Mouse (Mus musculus) natural killer cell, adult 2 months (primary cell): ENCODE measurements around the gene Tardbp.
A peak's percentile ranks its signal among the peaks of the same experiment; 100 is the strongest.

Experiments
- DNase-seq, 2 experiments: peaks; one replicate each; pipeline ENCODE4 v3.0.0; 2022; ENCODE audit warnings: low spot score in 2 of 2

The Tardbp gene

DNA sequence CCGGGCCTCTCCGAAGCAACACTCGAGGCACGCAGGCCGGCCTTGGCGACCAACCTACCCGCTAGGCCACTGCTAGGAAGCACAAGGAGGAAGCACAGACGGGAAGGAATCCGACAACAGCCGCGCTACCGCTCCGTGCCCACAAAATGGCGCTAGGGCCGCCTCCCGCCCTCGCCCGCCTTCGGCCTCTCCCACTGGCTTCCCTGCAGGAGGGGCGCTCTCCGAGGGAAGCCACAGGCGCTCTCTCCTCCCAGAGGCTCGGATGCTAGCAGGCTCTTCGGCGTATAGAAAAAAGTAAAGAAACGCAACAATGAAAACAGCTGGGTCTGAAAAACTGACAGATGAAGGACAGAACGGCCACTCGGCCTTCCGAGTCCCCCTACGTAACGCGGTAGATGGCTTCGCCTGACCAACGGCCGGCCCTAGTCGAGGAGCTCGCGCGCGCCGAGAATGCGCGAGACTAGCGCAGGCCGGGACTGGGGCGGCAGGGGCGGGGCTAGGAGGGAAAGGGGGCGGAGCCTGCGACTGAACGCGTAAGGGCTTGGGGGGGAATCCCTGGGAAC, at the start of gene Tardbp:
Tardbp (minus strand) TSS at position 397 of the 563 bp plus-strand sequence.
- DNase-seq = peak; percentile 96 to 97

DNA sequence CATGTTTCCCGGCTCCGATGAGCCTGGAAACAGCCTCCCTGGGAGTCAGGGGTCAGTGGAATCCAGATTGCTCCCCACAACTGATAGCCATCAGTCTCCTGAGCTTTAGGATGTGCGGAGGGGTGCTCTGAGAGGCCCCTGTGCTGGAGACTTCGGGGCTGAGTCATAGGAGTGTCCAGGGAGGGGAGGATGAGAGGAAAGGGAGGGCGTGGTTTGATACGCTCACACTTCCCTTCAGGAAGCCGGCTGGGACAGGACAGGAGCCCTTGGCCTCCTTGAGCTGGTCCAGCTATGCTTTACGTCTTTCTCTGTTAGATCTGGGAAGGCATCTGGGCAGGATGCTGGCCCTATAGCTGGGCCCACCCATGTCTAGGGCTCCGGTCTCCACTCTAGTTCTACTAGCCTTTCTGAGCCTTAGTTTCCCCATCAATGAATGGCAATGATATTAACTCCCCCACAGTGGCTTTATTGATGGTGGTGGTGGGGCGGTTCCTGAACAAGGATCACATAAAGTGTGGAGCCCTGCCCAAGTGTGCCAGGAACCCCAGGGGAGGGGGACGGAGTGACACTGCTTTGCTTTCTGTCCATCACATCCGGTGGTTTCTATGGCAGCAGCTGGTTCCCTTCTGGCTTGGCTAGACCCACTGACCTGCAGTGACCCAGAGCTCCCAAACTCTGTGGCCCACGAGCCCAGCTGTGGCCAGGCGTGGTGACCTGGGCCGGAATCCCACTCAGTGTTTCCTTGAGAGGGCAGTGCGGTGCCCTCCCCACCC, 49.6 kb upstream of the Tardbp start:
- DNase-seq = no peak

DNA sequence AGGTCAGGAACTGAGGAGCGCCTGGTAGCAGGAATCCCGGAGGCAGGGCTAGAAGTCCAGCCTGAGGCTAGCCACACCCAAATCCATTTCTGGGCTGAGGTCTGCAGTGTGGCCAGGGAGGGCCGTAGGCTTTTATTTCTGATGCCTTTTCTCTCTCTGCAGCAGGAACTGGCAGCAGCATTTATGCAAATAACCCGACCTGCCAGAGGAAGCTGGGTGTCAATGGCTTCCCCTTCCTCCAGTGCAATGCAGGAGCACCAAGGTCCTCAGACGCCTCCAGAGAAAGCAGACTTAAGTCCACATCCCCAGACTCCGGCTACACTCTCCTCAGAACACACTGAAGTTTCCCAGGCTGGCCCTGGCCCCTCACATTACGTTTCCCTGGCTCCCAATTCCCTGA, 48.2 kb upstream of the Tardbp start:
- DNase-seq = peak in 1 of 2 experiments; percentile 21

DNA sequence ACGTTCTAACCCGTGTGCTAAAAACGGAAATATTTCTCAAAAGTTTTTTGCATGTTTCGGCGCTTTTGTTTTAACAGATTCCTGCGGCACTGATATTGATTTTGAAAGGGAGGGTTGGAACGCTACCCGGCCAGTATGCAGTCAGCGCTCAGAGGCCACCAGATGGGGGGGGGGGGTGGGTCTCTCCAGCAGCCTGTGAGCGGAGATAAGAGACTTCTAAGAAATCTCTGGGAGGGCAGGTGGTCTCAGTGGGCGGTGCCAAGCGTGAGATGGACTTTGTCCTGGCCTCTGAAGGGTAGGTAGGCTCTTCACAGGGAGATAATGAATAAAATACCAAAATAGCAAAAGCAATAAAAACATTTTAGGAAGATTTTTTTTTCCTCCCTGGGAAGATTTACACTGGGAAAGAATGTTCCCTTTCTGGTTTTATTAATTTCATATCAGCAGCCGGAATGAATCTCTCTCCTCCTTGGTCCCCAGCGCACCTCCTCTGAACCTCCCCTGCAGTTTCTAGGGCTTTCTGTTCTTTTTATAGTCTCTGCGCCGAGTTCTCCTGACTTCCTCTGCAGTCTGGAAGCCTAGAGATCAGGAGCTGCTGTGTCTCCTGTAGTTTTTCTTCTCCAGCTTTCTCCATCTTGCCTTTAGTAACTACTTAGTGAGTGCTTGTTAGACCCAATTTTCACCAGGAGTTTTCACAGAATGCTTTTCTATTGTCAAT, 44.6 kb upstream of the Tardbp start:
- DNase-seq = no peak

DNA sequence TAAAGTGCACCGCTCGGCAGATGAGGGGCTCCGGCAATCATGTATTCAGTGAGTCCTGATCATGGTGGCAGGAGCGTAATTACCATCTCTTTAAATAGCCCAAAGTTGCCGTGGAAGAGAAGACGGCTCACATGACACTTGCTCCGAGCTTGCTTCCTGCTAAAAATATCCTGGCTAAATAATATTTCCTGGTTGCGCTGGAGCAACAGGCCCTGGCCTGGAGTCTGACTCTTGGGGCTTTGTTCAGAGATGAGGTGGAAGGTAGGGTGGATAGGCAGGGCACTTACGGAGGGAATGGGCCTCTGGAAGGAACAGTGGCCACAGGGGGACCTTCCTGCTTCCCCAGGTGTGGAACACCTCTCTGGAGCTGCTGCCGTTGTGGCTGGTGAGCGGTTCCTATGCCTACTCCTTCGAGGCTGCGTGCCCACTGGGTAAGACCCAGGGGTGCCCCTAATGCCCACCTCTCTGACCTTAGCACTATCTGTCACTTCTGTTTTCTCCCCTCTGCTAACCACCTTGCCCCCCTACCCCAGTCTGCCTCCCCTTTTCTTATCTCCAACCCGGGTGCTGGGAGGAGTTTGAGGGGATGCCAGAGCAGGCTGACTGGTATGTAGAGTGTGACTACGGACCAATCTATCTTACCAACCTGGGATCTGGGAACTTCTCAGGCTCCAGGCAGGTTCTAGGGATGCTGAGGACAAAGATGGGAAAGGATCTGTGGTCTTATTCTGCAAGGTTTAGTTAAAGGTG, 40.4 kb upstream of the Tardbp start:
- no peak for DNase-seq

DNA sequence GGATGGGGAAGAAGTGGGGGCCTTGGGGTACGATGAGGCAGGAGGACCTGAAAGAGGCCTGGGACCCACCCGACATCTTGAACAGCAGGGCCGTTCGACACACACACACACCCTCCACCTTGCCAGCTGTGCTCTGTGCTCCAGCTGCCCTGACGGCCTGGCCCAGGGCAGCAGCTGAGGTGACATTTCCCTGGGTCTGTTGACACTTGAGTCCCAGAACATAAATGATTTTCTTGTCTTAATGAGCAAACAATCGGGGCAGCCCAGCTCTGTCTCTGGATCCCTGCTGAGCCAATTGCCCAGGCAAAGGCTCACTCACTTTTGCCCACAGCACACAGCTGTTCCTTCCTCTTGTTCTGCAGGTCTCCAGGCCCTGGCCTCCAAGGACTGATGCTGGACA, 37.2 kb upstream of the Tardbp start:
- DNase-seq = no peak

DNA sequence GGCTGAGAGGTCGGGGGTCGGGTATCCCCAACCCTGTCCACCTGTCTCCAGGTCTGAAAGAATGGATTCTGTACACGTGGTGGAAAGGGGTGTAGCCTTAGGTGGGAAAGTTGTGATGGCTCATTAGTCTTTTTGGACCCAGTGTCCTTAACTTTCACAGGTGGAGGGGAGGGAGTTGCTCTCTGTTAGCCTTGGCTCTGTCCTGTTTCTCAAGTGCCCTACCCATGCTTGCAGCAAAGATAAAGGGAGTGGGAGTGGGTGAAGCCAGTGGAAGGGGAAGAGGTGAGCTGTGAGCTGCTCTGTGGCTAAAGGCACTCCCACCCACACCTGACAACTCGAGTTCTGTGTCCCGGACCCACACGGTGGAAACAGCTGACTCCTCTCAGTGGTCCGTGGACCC, 36.5 kb upstream of the Tardbp start:
- no peak for DNase-seq

DNA sequence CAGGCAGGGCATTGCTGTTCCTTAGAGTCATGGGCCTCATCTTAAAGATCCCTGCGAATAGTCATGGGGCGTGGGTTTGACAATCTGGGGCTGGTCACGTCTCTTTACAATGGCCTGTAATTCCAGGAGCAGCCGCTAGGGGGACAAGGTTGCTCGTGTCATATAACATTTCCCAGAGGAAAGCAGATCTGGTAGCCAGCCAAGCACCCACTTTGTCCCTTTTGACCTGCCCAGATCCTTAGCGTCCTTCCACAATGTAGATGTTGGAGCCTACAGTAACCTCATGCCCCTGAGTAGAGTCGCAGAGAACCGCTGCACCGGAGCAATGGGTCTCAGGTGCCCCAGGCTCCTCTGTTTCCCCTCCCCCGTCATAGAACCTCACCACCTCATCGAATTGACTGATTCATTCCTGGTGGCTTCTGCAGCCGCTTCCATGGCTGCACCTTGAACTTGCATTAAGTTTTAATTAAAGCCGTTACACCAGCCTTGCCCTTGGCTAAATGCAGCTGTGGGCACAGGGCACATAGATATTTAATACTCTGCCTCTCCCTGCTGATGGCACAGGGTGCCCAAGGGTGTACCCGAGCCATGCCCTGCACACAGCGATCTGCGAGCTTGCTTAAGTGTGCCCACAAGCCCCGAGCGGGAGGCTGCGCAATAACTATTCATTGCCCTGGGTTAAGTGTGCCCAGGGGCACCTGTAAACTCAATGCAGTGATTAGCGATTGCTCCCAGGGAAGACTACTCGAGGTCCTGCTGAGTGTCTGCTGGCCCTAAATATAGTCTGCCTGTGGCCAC, 35.5 kb upstream of the Tardbp start:
- peak; percentile 38 to 54 for DNase-seq

DNA sequence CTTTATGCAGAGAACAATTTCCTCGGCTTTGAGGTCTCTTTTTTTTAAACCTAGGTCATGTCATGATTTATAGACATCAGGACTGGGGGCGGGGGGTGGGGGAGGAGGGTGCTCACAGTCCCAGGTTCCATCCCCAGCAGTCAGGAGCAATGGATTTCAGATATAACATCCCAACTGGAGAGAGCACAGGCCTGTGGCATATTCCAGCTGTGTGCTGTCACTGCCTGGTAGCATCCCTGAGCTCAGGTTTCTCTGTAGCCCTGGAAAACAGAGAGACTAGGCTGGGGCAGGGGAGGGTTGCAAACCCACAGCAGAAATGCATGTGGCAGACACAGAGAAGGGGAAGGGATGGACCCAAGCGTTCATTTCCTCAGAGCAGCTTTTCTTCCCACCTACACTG, 33.4 kb upstream of the Tardbp start:
- DNase-seq = no peak

DNA sequence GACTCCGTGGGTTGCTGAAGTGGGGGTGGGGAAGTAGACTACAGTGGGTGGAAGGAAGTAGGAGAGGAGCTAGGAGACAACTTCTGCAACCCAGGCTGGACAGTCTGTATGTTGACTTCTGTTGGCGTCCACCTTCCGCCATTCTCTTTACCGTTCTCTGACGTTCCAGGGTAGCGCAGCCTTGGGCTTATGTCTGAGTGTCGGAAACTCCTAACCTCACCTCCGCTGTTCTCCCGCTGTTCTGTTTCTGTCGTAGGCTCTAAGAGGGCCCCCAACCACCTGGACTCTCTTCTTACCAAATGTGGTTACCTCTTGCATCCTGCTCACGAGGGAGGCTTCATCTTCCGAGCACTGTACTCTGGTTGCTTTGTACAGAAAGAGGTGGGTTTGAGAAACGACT, 31.0 kb upstream of the Tardbp start:
- DNase-seq = no peak

DNA sequence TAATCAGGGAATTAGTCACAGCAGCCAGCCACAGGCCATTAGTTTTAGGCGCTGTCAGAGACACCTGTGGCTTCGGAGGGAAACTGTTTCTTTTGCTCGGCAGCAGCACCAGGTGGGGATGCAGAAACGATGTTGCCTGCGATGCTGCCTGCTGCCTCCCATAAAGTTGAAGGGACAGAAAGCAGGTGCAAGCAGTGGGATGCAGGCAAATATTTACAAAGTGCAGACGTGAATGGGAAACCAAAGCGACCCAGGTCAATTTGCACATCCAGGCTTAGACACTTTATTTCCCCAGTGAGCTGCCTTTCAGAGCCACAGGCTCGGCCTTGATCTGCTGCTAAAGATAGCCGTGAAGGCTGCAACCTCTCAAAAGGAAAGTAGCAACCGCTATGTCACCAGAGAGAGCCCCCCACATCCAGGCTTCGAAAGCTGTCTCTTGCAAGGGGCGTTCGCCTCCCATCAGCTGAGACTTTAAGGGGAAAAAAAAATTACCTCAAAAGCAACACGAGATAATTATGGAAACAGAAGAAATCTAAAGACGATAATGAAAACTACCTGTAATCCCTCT, 30.0 kb upstream of the Tardbp start:
- DNase-seq = no peak

DNA sequence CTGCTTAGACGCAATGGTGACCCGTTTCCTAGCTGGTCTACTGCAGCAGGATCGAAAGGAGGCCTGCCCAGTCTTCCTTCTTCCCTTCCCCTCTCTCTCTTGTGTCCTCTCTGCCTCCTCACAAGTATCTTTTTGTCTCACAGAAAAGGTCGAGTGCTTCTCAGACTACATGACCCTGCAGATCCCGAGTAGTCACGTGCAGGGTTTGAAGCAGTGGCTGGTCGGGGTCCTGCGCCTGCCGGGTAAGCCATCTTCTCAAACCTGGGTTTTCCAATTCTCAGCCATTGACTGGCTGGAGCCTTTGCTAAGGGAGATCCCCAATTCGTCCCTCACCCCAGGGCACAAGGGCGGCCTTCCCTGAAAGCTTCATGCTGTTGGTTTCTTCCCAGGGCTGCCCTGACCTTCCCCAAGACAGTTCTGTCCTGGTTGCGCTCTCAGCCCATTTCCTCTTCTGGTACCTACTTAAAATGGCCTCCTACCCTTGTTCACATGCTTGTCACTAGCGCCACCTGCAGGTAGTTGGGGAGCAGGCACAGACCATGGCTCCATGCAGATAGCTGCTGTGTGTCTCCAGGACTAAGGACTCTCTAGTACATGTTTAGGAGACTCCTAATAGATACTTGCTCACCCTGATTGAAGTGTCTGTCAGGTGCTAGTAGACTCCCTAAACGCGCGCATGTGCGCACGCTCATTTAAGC, 28.0 kb upstream of the Tardbp start:
- peak; percentile 16 to 29 for DNase-seq

DNA sequence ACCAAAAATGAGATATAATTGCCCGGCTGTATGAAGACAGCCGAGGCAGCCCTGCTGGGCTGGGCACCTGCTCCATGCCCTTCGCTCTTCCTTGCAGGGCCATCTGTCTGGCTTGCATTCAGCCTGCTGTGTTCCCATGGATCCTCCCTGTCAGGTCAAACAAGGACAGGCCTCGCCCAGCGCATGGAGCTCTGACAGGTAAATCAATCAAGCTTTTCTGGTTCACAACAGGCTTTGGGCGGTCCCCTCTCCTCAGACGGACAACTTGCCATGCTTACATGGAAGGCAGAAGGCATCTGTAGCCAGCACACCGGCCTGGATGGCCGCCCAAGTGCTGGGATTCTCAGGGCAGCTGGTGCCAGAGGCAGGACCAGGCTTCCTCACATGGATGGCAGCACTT, 24.2 kb upstream of the Tardbp start:
- DNase-seq = no peak

DNA sequence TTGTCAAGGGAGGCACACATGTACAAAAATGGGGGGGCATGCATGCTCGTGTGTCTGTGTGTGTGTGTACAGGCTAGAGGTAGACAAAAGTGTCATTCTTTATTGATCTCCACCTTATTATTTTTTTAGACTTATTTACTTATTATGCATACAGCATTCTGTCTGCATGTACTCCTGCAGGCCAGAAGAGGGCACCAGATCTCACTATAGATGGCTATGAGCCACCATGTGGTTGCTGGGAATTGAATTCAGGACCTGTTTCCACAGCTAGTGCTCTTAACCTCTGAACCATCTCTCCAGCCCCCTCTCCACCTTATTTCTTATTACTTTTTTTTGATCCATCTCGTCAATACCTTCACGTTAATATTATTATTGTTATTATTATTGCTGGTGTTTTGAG, 22.5 kb upstream of the Tardbp start:
- DNase-seq = no peak

DNA sequence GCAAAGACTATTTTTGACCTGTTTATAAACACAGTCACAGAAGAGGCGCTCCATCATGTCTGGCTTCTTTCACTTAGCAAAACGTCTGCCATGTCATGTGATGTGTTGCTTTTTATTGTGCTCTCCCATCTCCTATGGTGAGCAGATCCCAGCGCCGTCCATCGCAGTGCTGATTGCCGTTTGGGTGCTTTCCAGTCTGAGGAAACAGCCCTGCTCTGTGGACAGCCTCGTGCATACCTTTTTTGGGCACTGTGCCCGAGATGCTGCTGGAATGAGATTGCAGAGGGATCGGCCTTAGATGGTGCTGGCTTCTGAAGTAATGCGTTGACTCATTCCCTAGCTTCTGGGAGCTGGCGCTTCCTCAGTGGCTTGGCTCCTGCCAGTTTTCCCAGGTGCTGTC, 19.8 kb upstream of the Tardbp start:
- DNase-seq = no peak

DNA sequence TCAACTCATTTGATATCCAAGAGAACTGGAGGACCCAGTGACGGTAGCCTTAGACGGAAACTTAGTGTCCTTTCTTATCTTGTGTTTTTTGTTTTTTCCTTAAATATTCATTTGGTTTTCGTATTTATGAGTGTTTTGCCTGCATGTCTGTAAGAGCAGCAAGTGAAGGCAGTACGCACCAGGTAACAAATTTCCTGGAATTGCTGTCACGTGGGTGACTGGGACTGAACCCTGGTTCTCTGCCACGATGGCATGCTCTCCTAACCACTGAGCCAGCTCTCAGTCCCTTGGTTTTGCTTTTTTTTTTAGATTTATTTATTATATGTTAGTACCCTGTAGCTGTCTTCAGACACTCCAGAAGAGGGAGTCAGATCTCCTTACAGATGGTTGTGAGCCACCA, 18.1 kb upstream of the Tardbp start:
- no peak for DNase-seq

DNA sequence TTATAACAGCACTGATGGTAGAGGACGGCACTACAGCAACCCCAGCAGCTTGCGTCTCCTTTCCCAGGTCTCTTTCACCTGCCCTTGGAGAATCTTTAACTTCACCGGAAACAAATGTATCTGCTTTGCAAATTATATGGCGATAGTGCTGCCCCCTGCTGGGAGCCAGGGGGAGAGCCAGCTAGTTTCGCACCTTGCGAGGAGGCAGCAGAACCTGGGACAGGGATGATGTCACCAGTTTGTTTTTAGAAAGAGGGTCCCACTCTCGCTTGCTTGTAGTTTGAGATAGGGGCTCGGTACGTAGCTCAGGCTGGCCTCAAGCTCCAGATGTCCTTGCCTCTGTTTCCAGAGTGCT, 17.3 kb upstream of the Tardbp start:
- peak; percentile 54 to 71 for DNase-seq

DNA sequence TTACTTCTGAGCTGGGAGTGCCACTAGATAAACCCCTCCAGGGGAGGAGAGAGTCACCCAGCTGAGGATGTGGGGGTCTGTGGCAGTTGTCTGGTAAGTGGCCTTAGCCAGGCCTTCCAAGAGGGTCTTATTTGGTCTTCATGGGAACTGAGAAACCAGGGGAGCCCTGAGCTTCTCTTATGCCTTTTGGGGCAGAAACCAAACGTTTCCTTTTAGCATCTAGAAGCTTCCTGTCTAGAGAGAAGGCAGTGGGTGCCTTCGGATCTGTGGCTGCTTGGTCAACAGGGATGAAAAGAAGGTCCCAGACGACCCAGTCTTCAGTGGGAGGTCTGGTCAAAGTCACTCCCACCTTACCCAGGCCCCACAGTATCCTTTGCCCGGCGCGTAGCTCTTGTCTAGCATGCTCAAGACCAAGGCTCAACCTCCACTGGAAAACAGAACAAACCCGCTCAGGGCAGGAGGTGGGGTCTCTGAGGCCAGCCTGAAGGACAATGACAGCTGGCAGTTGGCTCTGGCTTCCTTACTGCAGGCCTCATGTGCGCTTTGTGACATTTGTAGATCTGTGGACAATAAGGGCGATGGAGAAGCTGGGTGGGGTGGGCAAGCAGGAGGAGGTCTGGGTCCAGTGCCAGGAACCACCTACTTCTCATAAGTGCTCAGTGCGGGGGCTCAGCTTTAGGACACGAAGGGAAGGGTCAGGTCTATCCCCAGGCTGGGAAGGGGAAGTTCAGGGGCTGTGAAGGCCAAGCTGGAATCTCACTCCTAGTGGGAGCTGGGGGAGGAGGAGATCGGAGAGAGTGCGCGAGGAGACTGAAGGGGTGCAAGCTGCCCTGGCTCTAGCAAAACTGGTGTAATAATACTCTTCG, 16.7 kb upstream of the Tardbp start, which contains the start of gene Gm572:
Gm572 (plus strand) TSS at position 27 of the 866 bp plus-strand sequence.
- DNase-seq = no peak

DNA sequence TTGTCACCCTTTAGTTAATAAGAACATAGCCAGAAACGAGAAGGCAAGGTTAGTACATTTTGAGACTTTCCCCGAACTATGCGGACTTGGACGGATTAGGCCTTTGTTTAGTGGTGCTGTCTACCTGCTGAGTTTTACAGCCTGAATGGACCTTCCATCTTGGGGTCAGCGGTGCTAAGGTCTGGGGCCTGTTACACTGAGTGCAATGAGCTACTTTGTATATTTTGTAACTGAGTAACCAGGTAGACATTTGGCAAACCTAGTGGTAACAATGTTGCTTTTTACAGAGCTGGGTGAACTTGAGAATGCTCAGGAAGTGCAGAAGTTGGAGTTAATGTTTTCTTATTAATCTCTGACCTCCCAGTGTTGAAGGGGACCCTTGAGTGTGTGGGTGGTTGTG, 14.3 kb upstream of the Tardbp start:
- no peak for DNase-seq

DNA sequence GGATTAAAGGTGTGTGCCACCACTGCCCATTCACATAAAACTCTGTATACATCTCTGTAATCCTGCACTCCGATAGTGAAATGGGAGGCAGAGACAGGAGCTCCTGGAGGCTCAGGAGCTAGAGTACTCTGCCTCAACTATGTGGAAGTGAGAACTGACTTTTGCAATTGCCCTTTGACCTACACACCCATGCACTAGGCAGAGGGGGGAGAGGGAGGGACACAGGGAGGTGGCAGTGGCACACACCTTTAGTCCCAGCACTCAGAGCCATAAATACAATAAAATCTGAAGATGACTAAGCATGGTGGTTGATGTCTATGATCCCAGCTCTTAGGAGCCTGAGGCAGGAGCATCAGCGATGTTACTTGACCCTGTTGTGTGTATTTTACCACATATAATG, 12.6 kb upstream of the Tardbp start:
- no peak for DNase-seq
